Mouse (Mus musculus): ENCODE results near the gene Sgsm2.

The Sgsm2 gene

GRCm38 (mm10) chr11:74896901-74897677 lies at the start of gene Sgsm2:
TSS of gene Sgsm2 (minus strand) at chr11:74897060.
- peak; percentile 79 for DNase-seq (ENCODE audit: low spot score)

GRCm38 (mm10) chr11:74946348-74946747 lies 49.5 kb upstream of the Sgsm2 start:
- no peak for DNase-seq (ENCODE audit: low spot score)

- no peak for DNase-seq (ENCODE audit: low spot score)
These were observed 33.5 kb upstream of the Sgsm2 start for GRCm38 (mm10) chr11:74930391-74930790.

- no peak for DNase-seq (ENCODE audit: low spot score)
These were observed 32.3 kb upstream of the Sgsm2 start for GRCm38 (mm10) chr11:74929111-74929510.

- DNase-seq (ENCODE audit: low spot score), result no peak
These were observed 30.4 kb upstream of the Sgsm2 start for GRCm38 (mm10) chr11:74927236-74927725.

GRCm38 (mm10) chr11:74926388-74927005 lies 29.6 kb upstream of the Sgsm2 start:
- DNase-seq (ENCODE audit: low spot score), result peak; percentile 72

- DNase-seq (ENCODE audit: low spot score), result peak; percentile 99
These were observed 28.9 kb upstream of the Sgsm2 start, which contains the start of the genes Smg6 and Srr for GRCm38 (mm10) chr11:74925577-74926387. TSS of gene Smg6 (plus strand) at chr11:74925823. TSS of gene Srr (minus strand) at chr11:74925948.

GRCm38 (mm10) chr11:74924149-74924548 lies 27.3 kb upstream of the Sgsm2 start:
- peak; percentile 56 for DNase-seq (ENCODE audit: low spot score)

GRCm38 (mm10) chr11:74919249-74919648 lies 22.4 kb upstream of the Sgsm2 start:
- no peak for DNase-seq (ENCODE audit: low spot score)

GRCm38 (mm10) chr11:74912492-74912891 lies 15.6 kb upstream of the Sgsm2 start:
- DNase-seq (ENCODE audit: low spot score), result no peak

GRCm38 (mm10) chr11:74909978-74910377 lies 13.1 kb upstream of the Sgsm2 start:
- DNase-seq (ENCODE audit: low spot score), result no peak

- DNase-seq (ENCODE audit: low spot score), result no peak
These were observed 11.9 kb upstream of the Sgsm2 start for GRCm38 (mm10) chr11:74908618-74909399.

GRCm38 (mm10) chr11:74907850-74908249 lies 11.0 kb upstream of the Sgsm2 start:
- no peak for DNase-seq (ENCODE audit: low spot score)

GRCm38 (mm10) chr11:74902416-74902815 lies 5.6 kb upstream of the Sgsm2 start:
- no peak for DNase-seq (ENCODE audit: low spot score)

- DNase-seq (ENCODE audit: low spot score), result peak; percentile 44
These were observed 4.7 kb upstream of the Sgsm2 start for GRCm38 (mm10) chr11:74901555-74901954.

GRCm38 (mm10) chr11:74898517-74898827 lies 1.6 kb upstream of the Sgsm2 start:
- DNase-seq (ENCODE audit: low spot score), result no peak

- peak; percentile 89 for DNase-seq (ENCODE audit: low spot score)
These were observed 1.0 kb upstream of the Sgsm2 start, which contains the start of gene Tsr1 for GRCm38 (mm10) chr11:74897678-74898516. TSS of gene Tsr1 (plus strand) at chr11:74898071.

GRCm38 (mm10) chr11:74895980-74896900 lies 620 bp downstream of the Sgsm2 start:
- DNase-seq (ENCODE audit: low spot score), result peak; percentile 58

- DNase-seq (ENCODE audit: low spot score), result no peak
These were observed 2.2 kb downstream of the Sgsm2 start for GRCm38 (mm10) chr11:74894619-74895018.

- DNase-seq (ENCODE audit: low spot score), result no peak
These were observed 13.8 kb downstream of the Sgsm2 start for GRCm38 (mm10) chr11:74883098-74883497.
